Comparison of ENCODE assay signal across 8 mouse cellular contexts in the genomic region with DNA sequence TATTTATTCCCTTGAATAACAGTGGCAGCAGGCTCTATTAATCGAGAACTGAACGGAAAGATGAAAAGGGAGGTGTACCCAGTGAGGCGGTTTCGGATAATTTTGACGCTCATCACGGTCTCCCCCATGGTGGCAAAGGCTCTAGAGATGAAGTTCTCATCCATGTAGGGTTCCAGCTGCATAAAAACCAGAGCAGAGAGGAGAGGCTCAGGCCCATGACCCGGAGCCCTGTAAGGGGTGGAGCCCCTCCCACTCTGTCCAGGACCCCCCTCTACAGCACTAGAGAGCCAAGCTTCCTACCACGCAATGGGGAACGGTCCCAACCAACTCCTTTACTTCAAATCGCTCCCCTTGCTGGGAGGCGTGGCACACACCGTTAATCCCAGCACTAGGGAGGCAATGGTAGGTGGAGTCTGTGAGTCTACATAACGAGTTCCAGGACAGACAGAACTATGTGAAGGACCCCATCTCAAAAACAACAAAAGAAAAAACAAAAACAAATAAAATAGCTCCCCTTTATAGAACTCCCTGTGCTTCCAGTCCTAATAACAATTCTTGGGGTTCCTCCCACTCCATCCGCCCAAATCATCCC. TPM values are rescaled to one million over a fixed set of nuclear protein-coding genes. Genes with fewer than 3 reads are reported as not detected.
DNase-seq lines count a peak whose midpoint lies in the region; ATAC-seq and TF ChIP-seq lines count a peak whose summit lies in the region.

No protein-coding gene starts in this region.

- TF ChIP-seq CTCF in lung, postnatal 0 days (IDR thresholded peaks at IDR 0.05) = no peak
- TF ChIP-seq CTCF in small intestine, adult 2 months (IDR thresholded peaks at IDR 0.05; ENCODE audit: extremely low read depth, insufficient read length, insufficient replicate concordance, low read depth, low read length) = no peak

- H3K36me3 ChIP-seq in lung, postnatal 0 days (ENCODE audit: insufficient read depth, low read length) = 0 out of 2 replicates have a peak, but pooled peaks cover 6% of the 10 kb centered on the region
- peaks cover 40% of the 10 kb centered on the region for H3K36me3 ChIP-seq in embryonic facial prominence, embryonic 15.5 days
- H3K36me3 ChIP-seq in limb, embryonic 11.5 days (ENCODE audit: control insufficient read depth, insufficient read depth, low read length) = peaks cover 16% of the 10 kb centered on the region
- peaks cover 22% of the 10 kb centered on the region for H3K36me3 ChIP-seq in small intestine, adult 2 months (ENCODE audit: control insufficient read depth, insufficient read depth, low read length)

- 50% methylated on average over 14 of the region's 14 CpGs for WGBS in lung, postnatal 0 days
- 42% methylated on average over 14 of the region's 14 CpGs for WGBS in embryonic facial prominence, embryonic 15.5 days
- WGBS in limb, embryonic 11.5 days = 52% methylated on average over 14 of the region's 14 CpGs
- WGBS in small intestine, adult 2 months = 65% methylated on average over 14 of the region's 14 CpGs

- H3K27ac ChIP-seq in lung, postnatal 0 days (ENCODE audit: low read length) = peak overlapping the region; percentile 86; the same call in 1 of the 2 replicates
- H3K27ac ChIP-seq in embryonic facial prominence, embryonic 15.5 days (replicated peaks) = peak overlapping the region; percentile 92; the same call in 1 of the 2 replicates
- no peak overlapping the region for H3K27ac ChIP-seq in limb, embryonic 11.5 days (replicated peaks; ENCODE audit: low read depth, low read length)
- H3K27ac ChIP-seq in small intestine, adult 2 months (ENCODE audit: insufficient read depth, low read depth, low read length) = peak overlapping the region; percentile 63

- no peaks in the 10 kb centered on the region for H3K27me3 ChIP-seq in lung, postnatal 0 days (replicated peaks; ENCODE audit: insufficient read depth, low read length)
- no peaks in the 10 kb centered on the region for H3K27me3 ChIP-seq in embryonic facial prominence, embryonic 15.5 days
- H3K27me3 ChIP-seq in limb, embryonic 11.5 days (ENCODE audit: control insufficient read depth, insufficient read depth, low read length) = no peaks in the 10 kb centered on the region
- H3K27me3 ChIP-seq in small intestine, adult 2 months (ENCODE audit: control insufficient read depth, insufficient read depth, low read length) = no peaks in the 10 kb centered on the region

- peak overlapping the region; percentile 49 for H3K4me3 ChIP-seq in lung, postnatal 0 days (ENCODE audit: low read depth, low read length)
- peak overlapping the region; percentile 92 for H3K4me3 ChIP-seq in embryonic facial prominence, embryonic 15.5 days (replicated peaks)
- H3K4me3 ChIP-seq in limb, embryonic 11.5 days (ENCODE audit: low read depth, low read length) = peak overlapping the region; percentile 65
- peak overlapping the region; percentile 78 for H3K4me3 ChIP-seq in small intestine, adult 2 months (ENCODE audit: low read depth, low read length)

- DNase-seq in lung, postnatal 0 days (ENCODE audit: low spot score) = no peak
- DNase-seq in lung, postnatal 25 days (ENCODE audit: low spot score) = no peak
- DNase-seq in limb, embryonic 11.5 days (ENCODE audit: low spot score) = no peak
- no peak for DNase-seq in frontal cortex, postnatal 10 days (ENCODE audit: low spot score in 2 of 2)
- DNase-seq in right cerebral cortex, postnatal 25 days = no peak
- no peak for DNase-seq in kidney, adult 11 months

- peak overlapping the region; percentile 65 for H3K4me2 ChIP-seq in lung, postnatal 0 days (replicated peaks; ENCODE audit: low read depth, low read length)
- H3K4me2 ChIP-seq in embryonic facial prominence, embryonic 15.5 days (replicated peaks) = peak overlapping the region; percentile 69
- peak overlapping the region; percentile 49 for H3K4me2 ChIP-seq in limb, embryonic 11.5 days (ENCODE audit: low read depth, severe bottlenecking)

- H3K4me1 ChIP-seq in lung, postnatal 0 days (ENCODE audit: insufficient read depth, low read depth, low read length) = 0 out of 2 replicates have a peak, but pooled peaks cover 7% of the 10 kb centered on the region
- H3K4me1 ChIP-seq in embryonic facial prominence, embryonic 15.5 days = peaks cover 15% of the 10 kb centered on the region
- peaks cover 4% of the 10 kb centered on the region for H3K4me1 ChIP-seq in limb, embryonic 11.5 days (ENCODE audit: control insufficient read depth, insufficient read depth, low read length)
- H3K4me1 ChIP-seq in small intestine, adult 2 months (ENCODE audit: control insufficient read depth, insufficient read depth, insufficient read length, low read length) = peaks cover 6% of the 10 kb centered on the region; the same call in 1 of the 2 replicates

- no peak for TF ChIP-seq EP300 in lung, postnatal 0 days (IDR thresholded peaks at IDR 0.05)

- H3K9ac ChIP-seq in lung, postnatal 0 days (replicated peaks; ENCODE audit: low read depth) = peak overlapping the region; percentile 64
- peak overlapping the region; percentile 97 for H3K9ac ChIP-seq in embryonic facial prominence, embryonic 15.5 days
- H3K9ac ChIP-seq in limb, embryonic 11.5 days (ENCODE audit: low read length) = peak overlapping the region; percentile 78

- no peaks in the 10 kb centered on the region for H3K9me3 ChIP-seq in lung, postnatal 0 days (ENCODE audit: low read length)
- H3K9me3 ChIP-seq in embryonic facial prominence, embryonic 15.5 days (replicated peaks) = no peaks in the 10 kb centered on the region
- H3K9me3 ChIP-seq in limb, embryonic 11.5 days (ENCODE audit: control insufficient read depth, low read length) = no peaks in the 10 kb centered on the region

- TF ChIP-seq POLR2A in small intestine, adult 2 months (IDR thresholded peaks at IDR 0.05; ENCODE audit: low read depth, low read length) = no peak

- no peak for ATAC-seq in lung, postnatal 0 days
- no peak for ATAC-seq in embryonic facial prominence, embryonic 15.5 days (ENCODE audit: insufficient number of reproducible peaks, low FRiP score, low TSS enrichment, low read depth)
- no peak for ATAC-seq in limb, embryonic 11.5 days (ENCODE audit: insufficient number of reproducible peaks, low FRiP score, low TSS enrichment, low read depth)

RNA-seq across cellular contexts. Expression of gene Trnau1ap, which starts 0.9 kb away (rescaled TPM):
- 49.8 and 52.9 TPM in 2 replicates for polyA plus RNA-seq in lung, postnatal 0 days (2015; fragmentation: Nextera tagmentation; extraction: Ambion mirVana)
- polyA plus RNA-seq in embryonic facial prominence, embryonic 15.5 days (2015; fragmentation: Nextera tagmentation; extraction: Ambion mirVana) = 74.1 and 75.7 TPM in 2 replicates
- polyA plus RNA-seq in limb, embryonic 11.5 days (2014; fragmentation: Nextera tagmentation; extraction: Ambion mirVana) = 81.3 and 83.6 TPM in 2 replicates
- polyA plus RNA-seq in small intestine, adult 2 months (2012; rRNA removed) = 20.7 and 24.1 TPM in 2 replicates

RNA-seq across cellular contexts. Expression of gene Rcc1, which starts 24.9 kb away (rescaled TPM):
- 14.3 and 14.7 TPM in 2 replicates for polyA plus RNA-seq in lung, postnatal 0 days (2015; fragmentation: Nextera tagmentation; extraction: Ambion mirVana)
- polyA plus RNA-seq in embryonic facial prominence, embryonic 15.5 days (2015; fragmentation: Nextera tagmentation; extraction: Ambion mirVana) = 66.6 and 69.8 TPM in 2 replicates
- polyA plus RNA-seq in limb, embryonic 11.5 days (2014; fragmentation: Nextera tagmentation; extraction: Ambion mirVana) = 81.0 and 82.2 TPM in 2 replicates
- polyA plus RNA-seq in small intestine, adult 2 months (2012; rRNA removed) = 5.2 and 9.6 TPM in 2 replicates

RNA-seq across cellular contexts. Expression of gene Rab42, which starts 25.3 kb away (rescaled TPM):
- polyA plus RNA-seq in lung, postnatal 0 days (2015; fragmentation: Nextera tagmentation; extraction: Ambion mirVana) = 2.3 and 3.1 TPM in 2 replicates
- 2.4 and 3.4 TPM in 2 replicates for polyA plus RNA-seq in embryonic facial prominence, embryonic 15.5 days (2015; fragmentation: Nextera tagmentation; extraction: Ambion mirVana)
- polyA plus RNA-seq in limb, embryonic 11.5 days (2014; fragmentation: Nextera tagmentation; extraction: Ambion mirVana) = 0.61 and 0.95 TPM in 2 replicates
- 0.70 and 0.98 TPM in 2 replicates for polyA plus RNA-seq in small intestine, adult 2 months (2012; rRNA removed)

RNA-seq across cellular contexts. Expression of gene Taf12, which starts 54.3 kb away (rescaled TPM):
- polyA plus RNA-seq in lung, postnatal 0 days (2015; fragmentation: Nextera tagmentation; extraction: Ambion mirVana) = 32.1 and 39.7 TPM in 2 replicates
- polyA plus RNA-seq in embryonic facial prominence, embryonic 15.5 days (2015; fragmentation: Nextera tagmentation; extraction: Ambion mirVana) = 44.4 and 48.8 TPM in 2 replicates
- 64.4 and 66.7 TPM in 2 replicates for polyA plus RNA-seq in limb, embryonic 11.5 days (2014; fragmentation: Nextera tagmentation; extraction: Ambion mirVana)
- polyA plus RNA-seq in small intestine, adult 2 months (2012; rRNA removed) = 1.3 and 4.5 TPM in 2 replicates
